Mouse (Mus musculus) small intestine, adult 2 months (tissue): ENCODE data around the gene Nmrk2.

ENCODE experiments used
- CTCF ChIP-seq: fragments of 200-500 bp; IDR thresholded peaks from 2 replicates; pipeline ENCODE4 v1.5.1; 2012; ENCODE audit warnings: low read depth, mild to moderate bottlenecking, control low read depth, inconsistent platforms, low read length, moderate library complexity, mixed read lengths; ENCODE audit not compliant: insufficient replicate concordance, insufficient read length; ENCODE audit errors: extremely low read depth
- POLR2A ChIP-seq: fragments of 200-500 bp; IDR thresholded peaks from 2 replicates; pipeline ENCODE4 v1.6.1; 2012; ENCODE audit warnings: low read depth, mild to moderate bottlenecking, control low read depth, inconsistent platforms, low read length, moderate library complexity

DNA sequence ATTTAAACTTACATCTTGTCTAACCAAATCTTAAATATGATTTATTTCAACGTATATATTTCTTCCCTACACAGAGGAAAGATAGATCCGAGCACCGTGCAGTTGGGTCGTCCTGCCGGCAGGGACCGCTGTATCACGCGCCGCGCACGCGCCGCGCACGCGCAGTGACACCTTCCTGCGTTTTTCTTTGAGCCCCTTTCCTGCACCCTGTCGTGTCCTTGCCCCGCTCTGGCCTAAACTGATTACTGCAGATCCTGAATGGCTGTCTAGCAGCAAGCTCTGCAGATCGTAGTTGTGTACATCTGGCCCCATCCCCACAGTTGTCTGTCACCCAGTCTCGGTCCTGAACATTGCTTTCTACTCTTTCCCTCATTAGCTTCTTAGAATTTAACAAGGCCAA, 28.7 kb downstream of the Nmrk2 start:
- no peak for TF ChIP-seq POLR2A
- TF ChIP-seq CTCF: peak; percentile 82
